Mouse (Mus musculus): ENCODE measurements around the gene Snrk. TPM values are rescaled to one million over a fixed set of nuclear protein-coding genes. Genes with fewer than 3 reads are reported as not detected.

Gene Snrk
- polyA plus RNA-seq, 1 experiment from 2014 or later, result 34.1 TPM

GRCm38 (mm10) chr9:122204508-122204907 lies 87.4 kb downstream of the Snrk start:
- H3K4me2 ChIP-seq, result no peak overlapping the region
- no peak for ATAC-seq (replicated peaks; ENCODE audit: low FRiP score)
- H3K36me3 ChIP-seq (ENCODE audit: control insufficient read depth, insufficient read depth, low read length), result no peaks in the 10 kb centered on the region
- WGBS, result 61% methylated on average over 7 of the region's 7 CpGs
- H3K27me3 ChIP-seq (replicated peaks; ENCODE audit: control insufficient read depth, insufficient read depth, low read length), result no peaks in the 10 kb centered on the region
- H3K9me3 ChIP-seq (ENCODE audit: control insufficient read depth, low read length), result no peaks in the 10 kb centered on the region
- H3K9ac ChIP-seq (ENCODE audit: low read depth, low read length), result no peak overlapping the region
- H3K27ac ChIP-seq (ENCODE audit: low read depth, low read length), result no peak overlapping the region
- no peaks in the 10 kb centered on the region; the same call in 1 of the 2 replicates for H3K4me1 ChIP-seq (replicated peaks; ENCODE audit: control insufficient read depth, insufficient read depth, low read length)
- no peak for DNase-seq (ENCODE audit: low spot score)
- H3K4me3 ChIP-seq (ENCODE audit: low read depth, low read length), result no peak overlapping the region

- no peaks in the 10 kb centered on the region; the same call in 1 of the 2 replicates for H3K4me1 ChIP-seq (replicated peaks; ENCODE audit: control insufficient read depth, insufficient read depth, low read length)
- H3K36me3 ChIP-seq (ENCODE audit: control insufficient read depth, insufficient read depth, low read length), result no peaks in the 10 kb centered on the region
- DNase-seq (ENCODE audit: low spot score) (no peak), ATAC-seq (replicated peaks; ENCODE audit: low FRiP score) (no peak)
- H3K9me3 ChIP-seq (ENCODE audit: control insufficient read depth, low read length), result no peaks in the 10 kb centered on the region
- H3K4me2 ChIP-seq, result no peak overlapping the region
- H3K27ac ChIP-seq (ENCODE audit: low read depth, low read length), result no peak overlapping the region
- H3K9ac ChIP-seq (ENCODE audit: low read depth, low read length), result no peak overlapping the region
- 57% methylated on average over 11 of the region's 11 CpGs for WGBS
- no peak overlapping the region for H3K4me3 ChIP-seq (ENCODE audit: low read depth, low read length)
- H3K27me3 ChIP-seq (replicated peaks; ENCODE audit: control insufficient read depth, insufficient read depth, low read length), result no peaks in the 10 kb centered on the region
These were observed 88.6 kb downstream of the Snrk start for GRCm38 (mm10) chr9:122205543-122206200.

- WGBS, result 71% methylated on average over 4 of the region's 4 CpGs
- Histone ChIP-seq H3K9me3 (ENCODE audit: control insufficient read depth, low read length) (no peaks in the 10 kb centered on the region), H3K27ac (ENCODE audit: low read depth, low read length) (no peak overlapping the region), H3K4me3 (ENCODE audit: low read depth, low read length) (no peak overlapping the region), H3K4me1 (replicated peaks; ENCODE audit: control insufficient read depth, insufficient read depth, low read length) (no peaks in the 10 kb centered on the region; the same call in 1 of the 2 replicates), H3K9ac (ENCODE audit: low read depth, low read length) (no peak overlapping the region), H3K36me3 (ENCODE audit: control insufficient read depth, insufficient read depth, low read length) (no peaks in the 10 kb centered on the region), H3K27me3 (replicated peaks; ENCODE audit: control insufficient read depth, insufficient read depth, low read length) (no peaks in the 10 kb centered on the region), H3K4me2 (no peak overlapping the region)
- ATAC-seq (replicated peaks; ENCODE audit: low FRiP score) (no peak), DNase-seq (ENCODE audit: low spot score) (no peak)
These were observed 91.2 kb downstream of the Snrk start for GRCm38 (mm10) chr9:122208311-122208710.

- Histone ChIP-seq H3K9ac (ENCODE audit: low read depth, low read length) (no peak overlapping the region), H3K36me3 (ENCODE audit: control insufficient read depth, insufficient read depth, low read length) (no peaks in the 10 kb centered on the region), H3K9me3 (ENCODE audit: control insufficient read depth, low read length) (no peaks in the 10 kb centered on the region), H3K27me3 (replicated peaks; ENCODE audit: control insufficient read depth, insufficient read depth, low read length) (no peaks in the 10 kb centered on the region), H3K27ac (ENCODE audit: low read depth, low read length) (no peak overlapping the region), H3K4me3 (ENCODE audit: low read depth, low read length) (no peak overlapping the region), H3K4me1 (replicated peaks; ENCODE audit: control insufficient read depth, insufficient read depth, low read length) (no peaks in the 10 kb centered on the region), H3K4me2 (no peak overlapping the region)
- ATAC-seq (replicated peaks; ENCODE audit: low FRiP score) (no peak), DNase-seq (ENCODE audit: low spot score) (no peak)
These were observed 98.1 kb downstream of the Snrk start for GRCm38 (mm10) chr9:122215118-122215517.

- DNase-seq (ENCODE audit: low spot score) (no peak), ATAC-seq (replicated peaks; ENCODE audit: low FRiP score) (no peak)
- 72% methylated on average over 7 of the region's 7 CpGs for WGBS
- Histone ChIP-seq H3K4me3 (ENCODE audit: low read depth, low read length) (no peak overlapping the region), H3K4me2 (no peak overlapping the region), H3K27ac (ENCODE audit: low read depth, low read length) (no peak overlapping the region), H3K9me3 (ENCODE audit: control insufficient read depth, low read length) (no peaks in the 10 kb centered on the region), H3K36me3 (ENCODE audit: control insufficient read depth, insufficient read depth, low read length) (no peaks in the 10 kb centered on the region), H3K27me3 (replicated peaks; ENCODE audit: control insufficient read depth, insufficient read depth, low read length) (no peaks in the 10 kb centered on the region), H3K4me1 (replicated peaks; ENCODE audit: control insufficient read depth, insufficient read depth, low read length) (no peaks in the 10 kb centered on the region), H3K9ac (ENCODE audit: low read depth, low read length) (no peak overlapping the region)
These were observed 100.0 kb downstream of the Snrk start for GRCm38 (mm10) chr9:122216945-122217529.

Other genes with a start within 250 kb of the Snrk start
- 0.19 and 0.21 TPM in 2 replicates for gene Ackr2, start 218.9 kb upstream of the Snrk start, polyA plus RNA-seq (2014; fragmentation: Nextera tagmentation; extraction: Ambion mirVana)
- gene Cyp8b1, start 201.0 kb upstream of the Snrk start, polyA plus RNA-seq (2014; fragmentation: Nextera tagmentation; extraction: Ambion mirVana), result not detected in 2 replicates
- gene Fam198a, start 166.3 kb upstream of the Snrk start, polyA plus RNA-seq (2014; fragmentation: Nextera tagmentation; extraction: Ambion mirVana), result 0.18 and 0.21 TPM in 2 replicates
- 5.1 and 6.1 TPM in 2 replicates for gene Pomgnt2, start 120.2 kb upstream of the Snrk start, polyA plus RNA-seq (2014; fragmentation: Nextera tagmentation; extraction: Ambion mirVana)
- gene Ano10, start 177.2 kb downstream of the Snrk start, polyA plus RNA-seq (2014; fragmentation: Nextera tagmentation; extraction: Ambion mirVana), result 15.4 and 16.9 TPM in 2 replicates
- gene Abhd5, start 234.3 kb downstream of the Snrk start, polyA plus RNA-seq (2014; fragmentation: Nextera tagmentation; extraction: Ambion mirVana), result 22.1 and 24.2 TPM in 2 replicates

Data from liver, embryonic 11.5 days (tissue).